Mouse (Mus musculus) heart, adult 2 months (tissue): ENCODE data around the gene Supt5.

Experiments used
- CTCF ChIP-seq: fragments of 200-600 bp; IDR thresholded peaks from 2 replicates; pipeline ENCODE4 v1.8.1; 2022; ENCODE audit warnings: antibody characterized with exemption, mild to moderate bottlenecking, moderate library complexity
- POLR2A ChIP-seq: fragments of 200-500 bp; IDR thresholded peaks from 2 replicates; pipeline ENCODE4 v1.6.1; 2011; ENCODE audit warnings: mild to moderate bottlenecking, low read depth, low read length, control low read depth; ENCODE audit not compliant: insufficient read depth

DNA sequence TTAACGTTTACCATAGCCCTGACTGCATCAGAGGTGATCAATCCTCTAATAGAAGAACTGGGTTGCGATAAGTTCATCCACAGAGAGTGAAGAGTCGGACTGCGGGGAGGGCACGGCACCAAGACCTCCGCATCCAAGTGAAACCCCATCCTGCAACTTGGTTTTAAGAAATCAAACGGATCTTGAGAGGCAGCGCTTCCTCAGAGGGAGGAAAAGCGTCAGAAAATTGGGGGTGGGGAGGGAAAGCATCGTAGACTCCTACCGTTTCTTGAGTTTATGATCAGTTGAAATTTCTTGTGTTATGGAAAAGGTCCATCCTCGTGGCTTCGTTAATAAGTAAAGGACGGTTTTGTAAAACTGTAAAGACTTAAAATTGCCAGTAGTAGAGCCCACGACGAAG, 70.0 kb downstream of the Supt5 start:
- no peak for TF ChIP-seq POLR2A
- no peak for TF ChIP-seq CTCF
